ENCODE assay signal across 26 mouse cellular contexts in genomic region chr1:167885776-167886175, GRCm38 (mm10).
"Had no signal": no experiment of that assay in that cellular context is flagged by ENCODE, and none has a peak within 500 bp of the region (broad histone marks: within the 10 kb centered on the region; RNA-seq: fewer than 3 reads in every experiment).

No protein-coding gene starts in this region.

- H3K4me1 ChIP-seq: heart, embryonic 13.5 days; heart, embryonic 15.5 days; kidney, embryonic 15.5 days; limb, embryonic 12.5 days; liver, embryonic 13.5 days had no signal

- H3K27ac ChIP-seq: gastrocnemius, adult 2 months; heart, embryonic 13.5 days; heart, embryonic 15.5 days; hindbrain, embryonic 13.5 days; hindbrain, embryonic 15.5 days; hindbrain, postnatal 0 days; kidney, embryonic 15.5 days; kidney, postnatal 0 days; left cerebral cortex, adult 2 months; limb, embryonic 10.5 days; limb, embryonic 12.5 days; liver, embryonic 13.5 days had no signal

- ATAC-seq: hindbrain, postnatal 0 days; intestine, embryonic 16.5 days had no signal

- H3K9ac ChIP-seq: heart, embryonic 13.5 days; heart, embryonic 15.5 days; hindbrain, embryonic 13.5 days; hindbrain, embryonic 15.5 days; kidney, embryonic 15.5 days; limb, embryonic 12.5 days; liver, embryonic 13.5 days had no signal

- DNase-seq: gastrocnemius, adult 2 months; gastrocnemius, postnatal 10 days; gastrocnemius, postnatal 25 days; heart, adult 18-20 months; heart, postnatal 14 days; heart, postnatal 36 days; kidney, adult 11 months; kidney, adult 2 months; kidney, adult 9 months; kidney, postnatal 14 days; kidney, postnatal 36 days; liver; liver, embryonic 13.5 days had no signal

- H3K9me3 ChIP-seq: heart, embryonic 13.5 days; heart, embryonic 15.5 days; hindbrain, embryonic 13.5 days; hindbrain, embryonic 15.5 days; kidney, embryonic 15.5 days; limb, embryonic 10.5 days; limb, embryonic 12.5 days; liver, embryonic 13.5 days had no signal

- H3K4me2 ChIP-seq: heart, embryonic 11.5 days; heart, embryonic 13.5 days; heart, embryonic 15.5 days; hindbrain, embryonic 13.5 days; hindbrain, embryonic 15.5 days; kidney, embryonic 15.5 days; limb, embryonic 12.5 days; liver, embryonic 11.5 days; liver, embryonic 13.5 days had no signal

- H3K36me3 ChIP-seq: heart, embryonic 13.5 days; heart, embryonic 15.5 days; hindbrain, embryonic 13.5 days; hindbrain, embryonic 15.5 days; kidney, embryonic 15.5 days; limb, embryonic 10.5 days; limb, embryonic 12.5 days; liver, embryonic 13.5 days had no signal

- H3K4me3 ChIP-seq: gastrocnemius, adult 2 months; heart, embryonic 13.5 days; heart, embryonic 15.5 days; hindbrain, embryonic 13.5 days; hindbrain, embryonic 15.5 days; kidney, embryonic 15.5 days; left cerebral cortex, adult 2 months; limb, embryonic 10.5 days; limb, embryonic 12.5 days; liver, embryonic 13.5 days had no signal

- H3K27me3 ChIP-seq: hindbrain, embryonic 15.5 days had no signal
